ENCODE assay signal across 20 mouse cellular contexts in genomic region chr16:44529691-44530090, GRCm38 (mm10). TPM values are rescaled to one million over a fixed set of nuclear protein-coding genes. Genes with fewer than 3 reads are reported as not detected.
A peak's percentile ranks its signal among the peaks of the same experiment; 100 is the strongest.
DNase-seq lines count a peak whose midpoint lies in the region; ATAC-seq and TF ChIP-seq lines count a peak whose summit lies in the region.
"Had no signal": no experiment of that assay in that cellular context is flagged by ENCODE, and none has a peak within 500 bp of the region (broad histone marks: within the 10 kb centered on the region; RNA-seq: fewer than 3 reads in every experiment).

No protein-coding gene starts in this region.

- H3K27me3 ChIP-seq in neural tube, embryonic 11.5 days (ENCODE audit: control insufficient read depth, insufficient read depth, low read length) = no peaks in the 10 kb centered on the region
- no peaks in the 10 kb centered on the region for H3K27me3 ChIP-seq in hindbrain, embryonic 10.5 days (ENCODE audit: insufficient read depth, poor library complexity, severe bottlenecking)
- no peaks in the 10 kb centered on the region for H3K27me3 ChIP-seq in midbrain, embryonic 13.5 days
- H3K27me3 ChIP-seq: kidney, embryonic 15.5 days; limb, embryonic 13.5 days had no signal

- TF ChIP-seq CTCF in layer of hippocampus, adult 2 months (conservative IDR thresholded peaks at IDR 0.05) = no peak

- peaks cover 49% of the 10 kb centered on the region for H3K4me1 ChIP-seq in neural tube, embryonic 11.5 days (ENCODE audit: control insufficient read depth, insufficient read depth, low read length)
- peaks cover 92% of the 10 kb centered on the region for H3K4me1 ChIP-seq in hindbrain, embryonic 10.5 days (replicated peaks)
- peaks cover 91% of the 10 kb centered on the region for H3K4me1 ChIP-seq in midbrain, embryonic 13.5 days (replicated peaks)

- no peak for ATAC-seq in neural tube, embryonic 11.5 days (ENCODE audit: insufficient read depth, low FRiP score, low TSS enrichment)
- peak; percentile 0; the same call in 1 of the 2 replicates for ATAC-seq in midbrain, embryonic 13.5 days
- ATAC-seq: activated CD4-positive, CD25-positive, alpha-beta regulatory T cell, adult 4 months; liver, postnatal 0 days had no signal

- no peak for DNase-seq in neural tube, embryonic 11.5 days (ENCODE audit: low spot score)
- DNase-seq in neural tube, embryonic 10.5 days (ENCODE audit: extremely low spot score, low spot score) = no peak
- no peak for DNase-seq in hindbrain, embryonic 10.5 days (ENCODE audit: low spot score)
- DNase-seq in ovary, postnatal 36 days (ENCODE audit: low spot score) = no peak
- DNase-seq in c-Kit-positive CD71-positive TER-119-positive erythroid progenitor cells, embryonic 14.5 days (ENCODE audit: low spot score) = no peak
- no peak for DNase-seq in layer of hippocampus, adult 2 months (ENCODE audit: low spot score in 2 of 2)
- no peak for DNase-seq in spleen, postnatal 14 days (ENCODE audit: low spot score in 2 of 2)
- DNase-seq: B cell, adult 2 months; cerebellum, adult 9-10 months; layer of hippocampus, postnatal 36 days; liver, postnatal 0 days; right cerebral cortex, postnatal 14 days; thymus, postnatal 25 days had no signal

- WGBS in neural tube, embryonic 11.5 days = 36% methylated on average over 8 of the region's 8 CpGs
- 35% methylated on average over 8 of the region's 8 CpGs for WGBS in hindbrain, embryonic 10.5 days
- 2% methylated on average over 8 of the region's 8 CpGs for WGBS in midbrain, embryonic 13.5 days

- no peak overlapping the region for H3K4me3 ChIP-seq in neural tube, embryonic 11.5 days (ENCODE audit: low read depth, low read length)
- peak overlapping the region; percentile 44 for H3K4me3 ChIP-seq in hindbrain, embryonic 10.5 days
- H3K4me3 ChIP-seq in midbrain, embryonic 13.5 days (replicated peaks) = peak overlapping the region; percentile 33; the same call in 1 of the 2 replicates
- H3K4me3 ChIP-seq in layer of hippocampus, adult 2 months = no peak overlapping the region
- H3K4me3 ChIP-seq: kidney, embryonic 15.5 days; limb, embryonic 13.5 days had no signal

- 0 out of 2 replicates have a peak, but pooled peaks cover 5% of the 10 kb centered on the region for H3K36me3 ChIP-seq in neural tube, embryonic 11.5 days (ENCODE audit: control insufficient read depth, insufficient read depth, low read length)
- H3K36me3 ChIP-seq in hindbrain, embryonic 10.5 days = peaks cover 32% of the 10 kb centered on the region
- peaks cover 5% of the 10 kb centered on the region; the same call in 1 of the 2 replicates for H3K36me3 ChIP-seq in midbrain, embryonic 13.5 days
- H3K36me3 ChIP-seq: G1E had no signal

- H3K4me2 ChIP-seq in neural tube, embryonic 11.5 days (ENCODE audit: low read depth) = peak overlapping the region; percentile 43; the same call in 1 of the 2 replicates
- peak overlapping the region; percentile 45 for H3K4me2 ChIP-seq in midbrain, embryonic 13.5 days (replicated peaks)

- no peaks in the 10 kb centered on the region for H3K9me3 ChIP-seq in neural tube, embryonic 11.5 days (ENCODE audit: control insufficient read depth, low read length)
- H3K9me3 ChIP-seq in hindbrain, embryonic 10.5 days = peaks cover 10% of the 10 kb centered on the region; the same call in 1 of the 2 replicates
- H3K9me3 ChIP-seq in midbrain, embryonic 13.5 days = no peaks in the 10 kb centered on the region
- H3K9me3 ChIP-seq: G1E; kidney, embryonic 15.5 days had no signal

- peak overlapping the region; percentile 84 for H3K27ac ChIP-seq in neural tube, embryonic 11.5 days (ENCODE audit: low read depth, low read length)
- H3K27ac ChIP-seq in hindbrain, embryonic 10.5 days = peak overlapping the region; percentile 91
- peak overlapping the region; percentile 89 for H3K27ac ChIP-seq in midbrain, embryonic 13.5 days
- H3K27ac ChIP-seq in layer of hippocampus, adult 2 months = no peak overlapping the region
- H3K27ac ChIP-seq: macrophage had no signal

- no peak overlapping the region for H3K9ac ChIP-seq in neural tube, embryonic 11.5 days (ENCODE audit: low read length)
- H3K9ac ChIP-seq in midbrain, embryonic 13.5 days (replicated peaks) = peak overlapping the region; percentile 55; the same call in 1 of the 2 replicates
- H3K9ac ChIP-seq: kidney, embryonic 15.5 days; limb, embryonic 13.5 days; liver, postnatal 0 days had no signal

RNA-seq across cellular contexts. Expression of gene Boc, which starts 29.0 kb away (rescaled TPM):
- 43.8 and 48.2 TPM in 2 replicates for polyA plus RNA-seq in neural tube, embryonic 11.5 days (2014; fragmentation: Nextera tagmentation; extraction: Ambion mirVana)
- 36.0 and 43.9 TPM in 2 replicates for polyA plus RNA-seq in hindbrain, embryonic 10.5 days (2016; fragmentation: Nextera tagmentation; extraction: Ambion mirVana)
- polyA plus RNA-seq in midbrain, embryonic 13.5 days (2015; fragmentation: Nextera tagmentation; extraction: Ambion mirVana) = 22.5 and 27.3 TPM in 2 replicates
- total RNA-seq in layer of hippocampus, adult 2 months (2021) = 10 to 100 TPM in 1 of 2 experiments, 1 to 10 TPM in 1; 9.7 to 12.1 TPM
- total RNA-seq: G1E; neutrophil, adult 5-6 weeks had no signal
- polyA plus RNA-seq: G1E had no signal

Comparison
In these comparisons a context has a peak if more than half of its experiments do, and no peak if none do; other contexts are left out.
1. H3K4me3 ChIP-seq: peak in hindbrain, embryonic 10.5 days (single experiment) and midbrain, embryonic 13.5 days (single experiment); none in neural tube, embryonic 11.5 days (single experiment) and layer of hippocampus, adult 2 months (single experiment).